Mouse (Mus musculus) ES-E14 (cell line): Measurements from ENCODE around the gene Mpnd. TPM values are rescaled to one million over a fixed set of nuclear protein-coding genes. Genes with fewer than 3 reads are reported as not detected.

Source experiments
- DNase-seq: peaks from one replicate; pipeline ENCODE4 v3.0.0-alpha.2; 2013; ENCODE audit warnings: low read depth, low spot score
- H3K27ac ChIP-seq: 2 replicates; pipeline ENCODE4 v1.5.1; 2012; ENCODE audit warnings: low read depth, mild to moderate bottlenecking, low read length, moderate library complexity, mixed read lengths; ENCODE audit not compliant: poor library complexity, insufficient read depth, severe bottlenecking
- H3K36me3 ChIP-seq: 2 replicates; pipeline ENCODE4 v1.6.1; 2012; ENCODE audit warnings: mild to moderate bottlenecking, low read length, moderate library complexity, mixed read lengths; ENCODE audit not compliant: control insufficient read depth, poor library complexity, insufficient read depth, severe bottlenecking
- H3K4me1 ChIP-seq, 2 experiments: fragments of 150-350 bp in 1 of 2; sonication (generic) in 1 of 2; 2 replicates each; pipeline ENCODE4 v1.6.1; 2012; ENCODE audit warnings: low read length in 2 of 2, mild to moderate bottlenecking in 1 of 2, mixed read lengths in 1 of 2; ENCODE audit not compliant: control insufficient read depth in 2 of 2, insufficient read depth in 2 of 2, poor library complexity in 1 of 2
- H3K4me3 ChIP-seq, 2 experiments: fragments of 150-350 bp in 1 of 2; sonication (generic) in 1 of 2; 2 replicates each; pipeline ENCODE4 v1.5.1; 2012; ENCODE audit warnings: low read length in 2 of 2, low read depth in 1 of 2, mild to moderate bottlenecking in 1 of 2, mixed read lengths in 1 of 2; ENCODE audit not compliant: insufficient read depth in 1 of 2, poor library complexity in 1 of 2, severe bottlenecking in 1 of 2
- H3K9ac ChIP-seq: 2 replicates; pipeline ENCODE4 v1.6.1; 2012; ENCODE audit warnings: low read depth, mild to moderate bottlenecking, low read length, mixed read lengths; ENCODE audit not compliant: poor library complexity, insufficient read depth, severe bottlenecking
- H3K9me3 ChIP-seq: fragments of 150-350 bp; sonication (generic); 2 replicates; pipeline ENCODE4 v1.6.1; 2012; ENCODE audit warnings: low read depth, mild to moderate bottlenecking, low read length; ENCODE audit not compliant: control insufficient read depth, insufficient read depth
- CHD2 ChIP-seq: IDR thresholded peaks from 2 replicates; pipeline ENCODE4 v1.6.1; 2014; ENCODE audit warnings: mild to moderate bottlenecking, low read depth, low read length, inconsistent platforms
- HCFC1 ChIP-seq: IDR thresholded peaks from 2 replicates; pipeline ENCODE4 v1.6.1; 2012; ENCODE audit warnings: low read length, inconsistent platforms, borderline replicate concordance; ENCODE audit not compliant: insufficient read depth
- MAFK ChIP-seq: IDR thresholded peaks from 2 replicates; pipeline ENCODE4 v1.6.1; 2014; ENCODE audit warnings: mild to moderate bottlenecking, low read depth, low read length, inconsistent platforms; ENCODE audit not compliant: insufficient read depth
- ZC3H11A ChIP-seq: IDR thresholded peaks from 2 replicates; pipeline ENCODE4 v1.6.1; 2012; ENCODE audit warnings: low read depth, mild to moderate bottlenecking, inconsistent platforms, low read length, borderline replicate concordance
- ZNF384 ChIP-seq: IDR thresholded peaks from 2 replicates; pipeline ENCODE4 v1.6.1; 2012; ENCODE audit warnings: low read depth, low read length, inconsistent platforms
- in situ Hi-C, 2 experiments: fragments of 600-800 bp; cut with MboI; formaldehyde crosslinking; loops; one replicate each; pipeline ENCODE4 v1.15.1; 2025; ENCODE audit warnings: low sequenced_read_pairs in 2 of 2, inconsistent platforms in 1 of 2; ENCODE audit not compliant: unreplicated experiment in 2 of 2
- total RNA-seq: library from RNA; depleted of rRNA; stranded (reverse); fragments of 300-350 nt; gene quantifications from 2 replicates; pipeline ENCODE4 v1.2.3, GENCODE M21; 2012

The Mpnd gene
- total RNA-seq, 1 experiment = 39.0 TPM

DNA sequence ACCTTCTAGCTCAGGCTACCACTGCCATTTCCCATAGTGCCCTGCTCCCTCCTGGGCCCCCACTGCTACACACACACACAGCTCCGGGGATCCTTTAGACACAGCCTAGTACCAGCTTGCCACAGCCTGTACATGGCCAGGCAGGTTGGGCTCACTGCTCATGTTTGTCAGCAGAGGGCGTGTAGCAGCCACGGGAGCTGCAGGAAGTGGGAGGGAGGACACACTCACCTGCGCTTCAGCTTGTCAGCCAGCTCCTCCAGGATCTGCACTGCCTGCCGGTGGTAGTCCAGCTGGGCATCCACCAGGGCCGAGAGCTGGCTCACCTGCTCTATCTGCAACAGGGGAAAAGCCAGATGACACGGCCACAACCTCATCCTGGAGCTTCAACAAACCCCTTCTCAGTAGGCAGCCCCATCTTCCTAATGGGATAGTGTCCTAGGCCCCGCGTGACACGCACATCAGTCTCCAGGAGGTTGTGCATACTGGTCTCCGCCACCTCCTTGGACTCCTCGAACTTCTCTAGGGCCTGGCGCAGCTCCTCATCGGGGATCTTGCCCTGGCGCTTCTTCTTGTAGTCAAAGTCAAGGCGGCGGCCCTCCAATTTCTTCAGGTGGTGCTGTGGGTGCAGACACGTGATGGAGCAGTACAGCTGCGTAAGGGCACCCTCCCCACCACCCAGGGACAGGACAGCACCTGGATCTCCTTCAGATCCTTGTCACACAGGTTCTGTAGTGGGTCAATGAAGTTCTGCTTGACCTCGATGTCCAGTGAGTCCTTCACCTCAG lies 13.0 kb downstream of the Mpnd start:
- no peak for DNase-seq
- no peak overlapping the region for H3K27ac ChIP-seq
- in situ Hi-C loops = no loop called here

DNA sequence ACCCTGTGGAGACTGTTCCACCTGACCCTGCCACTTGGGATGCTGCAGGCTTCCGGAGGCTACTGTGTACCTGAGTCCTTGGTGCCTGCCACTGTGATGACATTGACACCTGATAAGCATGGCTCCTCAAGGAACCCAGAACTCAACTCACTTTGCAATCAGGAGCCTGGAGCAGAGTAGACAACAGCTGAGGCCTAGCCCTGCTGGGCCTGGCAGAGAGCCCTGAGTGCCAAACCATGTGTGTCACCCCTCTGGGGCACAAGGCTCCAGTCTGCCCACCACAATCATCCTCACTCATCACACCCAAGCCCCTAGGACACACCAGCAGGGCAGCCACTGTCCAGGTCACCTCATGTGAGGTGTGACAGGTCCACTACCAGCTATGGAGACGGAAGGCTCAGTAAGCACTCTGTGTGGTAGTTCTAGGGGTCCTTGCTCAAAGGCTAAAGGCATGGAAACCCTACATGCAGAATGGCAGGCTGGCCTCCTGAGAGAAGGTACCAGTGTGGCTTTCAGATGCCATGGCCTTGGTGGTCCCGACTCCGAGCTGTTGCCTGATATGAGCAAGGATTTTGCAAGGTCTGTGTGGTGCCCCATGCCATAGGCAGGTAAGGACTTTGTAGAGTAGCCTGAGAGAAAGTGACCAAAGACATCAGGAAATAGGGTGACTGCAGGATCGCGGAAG lies 15.0 kb downstream of the Mpnd start:
- in situ Hi-C loops = no loop called here
- peaks cover 0 to 2% of the 10 kb centered on the region in 2 experiments; a peak in 1 of 4 replicates for H3K4me1 ChIP-seq
- H3K9ac ChIP-seq = no peak overlapping the region
- no peak overlapping the region for H3K4me3 ChIP-seq
- no peak for DNase-seq
- no peak overlapping the region for H3K27ac ChIP-seq
- TF ChIP-seq MAFK (no peak), ZNF384 (no peak), CHD2 (no peak), HCFC1 (no peak), ZC3H11A (no peak)
- peaks cover 45% of the 10 kb centered on the region for H3K36me3 ChIP-seq
- H3K9me3 ChIP-seq = no peaks in the 10 kb centered on the region

More for the DNA sequence above, 13.0 kb downstream of the Mpnd start:
- Histone ChIP-seq H3K4me1 (peaks cover 0 to 2% of the 10 kb centered on the region in 2 experiments; a peak in 1 of 4 replicates), H3K36me3 (peaks cover 51% of the 10 kb centered on the region), H3K9ac (no peak overlapping the region), H3K4me3 (no peak overlapping the region), H3K9me3 (no peaks in the 10 kb centered on the region)
- TF ChIP-seq MAFK (no peak), ZNF384 (no peak), CHD2 (no peak)

DNA sequence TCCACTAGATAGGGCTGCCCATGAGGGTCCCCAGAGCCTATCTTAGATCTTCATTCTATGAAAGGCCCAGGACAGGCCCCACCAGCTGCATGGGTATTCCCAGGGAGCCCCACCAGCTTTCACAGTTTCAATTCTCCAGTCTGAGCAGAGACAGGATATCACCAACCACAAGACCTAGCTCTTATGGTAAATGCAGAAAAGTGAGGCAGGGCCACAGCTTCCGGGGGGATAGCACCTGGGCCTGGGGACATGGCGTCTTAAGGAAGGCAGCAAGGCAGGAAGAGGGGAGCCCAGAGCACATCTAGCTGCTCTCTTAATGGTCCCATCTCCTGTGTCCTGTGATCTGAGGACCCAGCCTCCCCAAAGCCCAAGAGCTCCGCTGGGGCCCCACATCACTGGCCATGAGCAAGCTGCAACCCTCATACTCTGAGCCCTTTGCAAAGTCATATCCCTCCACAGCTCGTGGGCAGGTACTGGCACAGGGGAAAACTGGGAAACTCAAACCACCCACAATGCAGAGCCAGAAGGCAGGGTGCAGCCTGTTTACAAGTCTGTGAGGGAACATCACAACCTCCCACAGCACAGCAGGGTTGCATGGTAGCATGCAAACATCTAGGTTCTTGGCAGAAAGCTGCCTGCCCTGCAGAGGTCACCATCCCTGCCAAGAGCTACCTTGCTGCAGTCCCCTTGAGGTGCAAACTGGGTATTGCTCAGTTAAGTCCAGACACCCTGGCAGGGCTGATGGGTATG lies 15.8 kb downstream of the Mpnd start:
- Histone ChIP-seq H3K4me1 (peaks cover 0 to 2% of the 10 kb centered on the region in 2 experiments; a peak in 1 of 4 replicates), H3K9ac (no peak overlapping the region), H3K4me3 (no peak overlapping the region), H3K36me3 (peaks cover 37% of the 10 kb centered on the region), H3K9me3 (no peaks in the 10 kb centered on the region), H3K27ac (no peak overlapping the region)
- DNase-seq = no peak
- in situ Hi-C loops = no loop called here
- TF ChIP-seq CHD2 (no peak), HCFC1 (no peak), MAFK (no peak), ZNF384 (no peak), ZC3H11A (no peak)

DNA sequence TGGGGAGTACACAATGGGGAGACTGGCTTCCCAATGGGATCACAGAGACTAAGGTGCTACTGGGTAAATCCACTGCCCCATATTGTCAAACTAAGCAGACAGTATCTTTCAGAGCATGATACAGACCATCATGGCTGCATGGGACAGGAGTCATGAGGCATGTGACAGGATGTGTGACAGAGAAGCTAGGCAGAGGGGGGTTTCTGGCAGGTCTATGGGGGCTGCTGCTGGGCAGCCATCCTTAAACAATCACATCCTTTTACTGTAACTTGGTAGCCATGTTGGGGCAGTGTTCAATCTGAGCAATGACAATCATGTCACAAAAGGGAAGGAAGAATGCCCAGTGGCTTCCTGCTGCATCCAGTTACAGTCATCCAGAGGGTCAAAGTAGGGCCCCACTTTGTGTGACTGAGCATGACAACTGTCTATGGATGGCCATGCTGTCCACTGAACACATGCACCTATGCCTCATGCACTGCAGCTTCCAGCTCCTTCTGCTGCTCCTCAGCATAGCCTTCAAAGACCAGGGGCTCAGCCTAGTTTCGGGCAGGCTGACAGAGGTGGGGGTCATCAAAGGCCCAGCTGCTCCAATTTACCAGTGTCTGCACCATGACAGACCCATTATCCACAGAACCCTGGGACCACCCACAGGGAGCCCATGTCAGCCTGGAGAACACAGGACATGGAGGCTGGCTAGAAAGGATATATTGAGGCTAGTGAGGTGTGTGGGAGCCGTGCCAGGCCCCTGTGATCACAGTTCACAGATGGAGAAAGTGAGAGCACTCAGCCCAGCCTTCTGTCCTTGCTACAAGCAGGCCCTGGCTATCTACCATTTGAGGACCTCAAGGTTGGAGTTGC lies 16.8 kb downstream of the Mpnd start:
- in situ Hi-C loops = no loop called here
- H3K4me1 ChIP-seq = peaks cover 0 to 2% of the 10 kb centered on the region in 2 experiments; a peak in 1 of 4 replicates

More for the DNA sequence above, 16.8 kb downstream of the Mpnd start:
- DNase-seq = no peak
- Histone ChIP-seq H3K36me3 (peaks cover 28% of the 10 kb centered on the region), H3K9ac (no peak overlapping the region), H3K4me3 (no peak overlapping the region), H3K27ac (no peak overlapping the region), H3K9me3 (no peaks in the 10 kb centered on the region)
- no peak for TF ChIP-seq ZC3H11A
- TF ChIP-seq HCFC1 = no peak
- TF ChIP-seq MAFK = no peak
- TF ChIP-seq CHD2 = no peak
- TF ChIP-seq ZNF384 = no peak
